Mouse (Mus musculus) ES-CJ7 (cell line): ENCODE measurements around the gene Fam221a.

ENCODE experiments used
- DNase-seq: peaks from one replicate; pipeline ENCODE4 v3.0.0; 2011; ENCODE audit warnings: low read depth, low spot score

Gene Fam221a

DNA sequence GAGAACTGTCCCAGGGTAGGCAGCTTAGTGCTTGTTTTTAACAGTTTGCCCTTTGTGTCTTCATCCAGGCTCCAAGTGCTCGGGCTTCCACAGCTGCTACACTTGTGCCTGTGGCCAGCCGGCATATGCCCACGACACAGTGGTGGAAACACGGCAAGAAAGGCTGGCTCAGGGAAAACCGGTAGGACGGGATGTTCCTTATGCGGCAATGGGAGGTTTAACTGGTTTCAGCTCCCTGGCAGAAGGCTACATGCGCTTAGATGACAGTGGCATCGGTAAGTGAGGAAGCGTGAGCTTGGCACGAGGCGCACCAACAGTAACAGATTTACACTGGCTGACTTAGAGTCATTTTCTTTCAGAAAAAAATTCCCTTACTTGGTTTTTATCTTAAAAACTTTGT lies 10.8 kb downstream of the Fam221a start:
- no peak for DNase-seq

DNA sequence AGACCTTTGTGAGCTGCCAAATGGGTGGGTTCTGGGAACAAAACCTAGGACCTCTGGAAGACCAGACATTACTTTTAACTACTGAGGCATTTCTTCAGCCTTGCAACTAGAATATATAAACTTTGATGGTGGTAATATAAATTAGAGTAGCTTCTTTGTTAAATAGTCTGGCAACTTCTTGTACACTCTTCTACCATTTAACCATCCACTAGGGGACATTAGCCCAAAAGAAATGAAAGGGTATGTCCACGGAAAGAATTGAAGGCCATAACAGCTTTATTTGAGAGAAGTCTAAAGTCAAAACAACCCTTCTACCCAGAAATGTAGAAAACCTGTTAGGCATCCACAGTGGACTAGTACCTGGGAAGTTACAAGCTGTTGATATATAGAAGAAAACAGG lies 26.7 kb downstream of the Fam221a start:
- DNase-seq, result no peak

DNA sequence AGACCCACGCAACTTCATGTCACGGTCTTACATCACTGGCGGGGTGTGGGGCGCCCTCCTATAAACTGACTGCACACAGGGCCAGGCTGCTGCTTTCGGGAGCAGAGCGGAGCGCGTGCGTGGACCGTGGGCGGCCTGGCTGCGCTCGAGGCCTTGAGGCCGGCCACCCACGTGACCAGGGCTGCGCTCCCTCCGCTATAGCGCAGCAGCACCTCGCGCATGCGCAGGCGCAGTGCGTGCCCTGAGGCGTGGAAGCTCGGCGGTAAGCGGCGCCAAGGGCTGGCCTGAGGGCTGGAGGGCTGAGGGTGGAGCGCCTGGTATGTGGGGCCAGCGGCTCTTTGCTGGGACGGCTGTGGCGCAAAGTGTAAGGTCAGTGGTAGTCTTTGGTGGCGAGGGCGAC lies 27.8 kb downstream of the Fam221a start, which contains the start of gene Stk31:
TSS of gene Stk31 (plus strand) at position 289 of the 400 bp plus-strand sequence.
- peak; percentile 94 for DNase-seq

DNA sequence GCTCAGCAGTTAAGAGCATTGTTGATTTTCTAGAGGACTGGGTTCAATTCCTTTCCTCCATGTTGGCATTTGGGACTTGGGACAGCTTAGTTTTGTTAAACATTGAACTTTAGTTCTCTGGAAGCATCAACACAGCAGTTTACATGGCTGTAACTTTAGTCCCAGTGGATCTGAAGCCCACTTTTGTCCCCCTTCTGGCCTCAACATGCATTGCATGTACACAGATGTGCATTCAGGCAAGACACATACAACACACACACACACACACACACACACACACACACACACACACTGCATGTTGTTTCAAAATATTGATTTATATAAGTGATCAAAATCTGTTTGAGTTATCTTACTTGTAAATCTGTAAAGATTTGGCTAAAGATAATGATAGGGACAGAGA lies 29.9 kb downstream of the Fam221a start:
- DNase-seq, result peak; percentile 79

DNA sequence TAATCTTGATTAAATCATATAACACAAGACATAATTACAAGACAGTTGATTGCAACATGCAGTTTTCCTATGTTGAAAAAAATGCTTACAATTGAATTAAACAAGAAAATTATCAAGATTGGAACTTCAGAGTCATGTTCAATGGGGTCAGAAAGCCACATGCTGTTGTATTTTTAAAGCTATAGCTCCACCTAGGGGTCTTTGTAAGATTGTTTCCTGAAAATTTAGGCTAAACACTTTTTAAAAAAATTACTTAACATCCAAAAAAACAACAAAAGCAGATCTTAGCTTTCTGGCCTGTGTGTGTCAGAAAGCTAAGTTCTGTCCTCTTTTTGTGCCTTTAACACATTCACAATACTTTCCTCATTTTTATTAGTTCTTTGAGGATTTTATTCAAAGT lies 30.8 kb downstream of the Fam221a start:
- DNase-seq, result peak; percentile 48

DNA sequence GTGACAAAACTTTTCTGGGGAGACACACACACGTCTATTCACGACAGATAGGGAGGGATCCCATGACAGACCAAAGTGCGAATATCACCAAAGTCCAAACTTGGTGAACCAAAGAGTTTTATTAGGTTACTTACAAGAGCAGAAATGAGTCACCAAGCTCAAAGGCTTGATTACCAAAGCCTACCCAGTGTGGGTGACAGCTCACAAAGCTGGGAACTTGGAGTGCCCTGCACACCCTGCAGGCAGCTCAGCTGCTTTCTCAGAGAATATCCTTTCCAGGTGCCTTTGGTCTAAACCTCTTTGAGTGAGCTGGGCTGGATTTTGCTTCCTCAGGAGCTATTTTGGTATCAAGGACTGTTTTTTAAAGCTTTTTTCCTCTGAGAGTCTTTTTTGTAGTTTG lies 43.3 kb downstream of the Fam221a start:
- no peak for DNase-seq

DNA sequence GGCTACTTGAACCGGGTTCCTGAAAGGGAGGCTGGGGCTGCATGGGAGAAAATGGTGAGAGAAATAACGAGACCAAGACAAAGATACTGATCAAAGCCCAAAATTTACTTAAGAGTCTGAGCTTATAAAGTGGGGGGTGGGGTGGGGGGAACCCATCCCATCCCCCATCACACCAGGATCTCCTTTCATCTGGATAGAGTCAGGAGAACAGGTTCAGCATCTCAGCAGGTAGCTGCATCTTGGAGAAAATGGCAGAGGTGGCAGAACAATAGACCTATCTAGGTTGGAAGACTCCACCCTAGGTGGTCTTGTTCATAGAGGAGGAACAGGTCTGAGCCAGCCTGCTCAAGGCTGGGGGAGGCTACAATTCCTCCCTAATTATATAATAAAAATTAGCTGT lies 45.4 kb downstream of the Fam221a start:
- peak; percentile 93 for DNase-seq

DNA sequence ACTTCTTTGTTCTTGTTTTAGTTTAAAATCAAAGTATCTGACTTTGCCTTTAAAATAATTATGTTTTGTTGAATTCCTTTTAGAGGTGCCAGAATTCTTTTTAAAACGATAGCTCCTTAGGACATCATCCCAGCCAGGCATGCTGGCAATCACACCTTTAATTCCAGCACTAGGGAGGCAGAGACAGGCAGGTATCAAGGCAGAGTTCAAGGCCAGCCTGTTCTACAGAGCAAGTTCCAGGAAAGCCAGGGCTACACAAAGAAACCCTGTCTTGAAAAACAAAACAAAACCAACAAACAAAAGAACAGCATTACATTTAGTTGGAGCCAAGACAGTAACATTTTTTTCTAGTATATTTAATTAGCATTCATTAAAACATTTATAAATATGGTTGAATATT lies 48.4 kb downstream of the Fam221a start:
- DNase-seq, result peak; percentile 53

DNA sequence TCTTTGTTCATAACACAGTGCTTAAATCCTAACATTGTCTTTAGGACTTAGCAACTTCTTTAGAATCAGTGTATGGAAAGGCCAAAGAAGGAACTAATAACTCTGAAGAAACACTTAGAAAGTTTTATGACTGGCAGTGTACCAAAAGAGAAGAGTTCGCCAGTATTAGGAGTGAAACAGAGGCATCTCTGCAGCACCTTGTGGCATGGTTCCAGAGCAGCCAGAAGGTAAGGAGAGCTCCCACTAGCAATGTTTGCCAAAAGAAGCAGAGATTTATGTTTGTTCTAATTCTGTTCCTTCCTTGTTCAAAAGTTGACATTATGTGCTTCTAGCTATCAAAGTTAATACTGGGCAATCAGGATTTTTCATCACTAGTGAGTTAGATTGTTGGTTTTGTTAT lies 69.8 kb downstream of the Fam221a start:
- DNase-seq, result no peak
